In the genomic region with DNA sequence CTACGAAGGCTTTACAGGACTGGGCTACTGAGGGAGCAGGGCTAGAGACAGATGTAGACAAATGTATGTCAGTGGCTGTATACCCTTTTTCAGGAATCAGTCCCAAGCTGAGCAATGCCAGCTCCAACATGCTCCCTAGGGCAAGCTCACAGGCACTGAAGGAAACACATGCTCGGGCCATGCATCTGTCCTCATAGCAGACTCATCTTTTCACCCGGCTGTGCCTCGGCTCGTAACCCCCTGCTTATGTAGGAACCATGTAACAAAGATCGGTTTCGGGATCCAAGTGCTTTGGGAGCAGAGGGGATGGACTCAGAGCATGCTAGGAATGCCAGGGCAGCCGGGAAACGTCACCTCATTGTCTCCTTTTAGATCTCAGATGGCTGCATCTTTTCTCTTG, we compare ENCODE assay signal across 26 mouse cellular contexts.
"Had no signal": no experiment of that assay in that cellular context is flagged by ENCODE, and none has a peak within 500 bp of the region (broad histone marks: within the 10 kb centered on the region; RNA-seq: fewer than 3 reads in every experiment).

No protein-coding gene starts in this region.

- DNase-seq: gastrocnemius, adult 2 months; gastrocnemius, postnatal 10 days; gastrocnemius, postnatal 25 days; heart, adult 18-20 months; heart, postnatal 10 days; heart, postnatal 4 days; kidney, adult 2 months; kidney, adult 9 months; kidney, postnatal 10 days; kidney, postnatal 25 days; kidney, postnatal 4 days; liver had no signal

- H3K27me3 ChIP-seq: heart, embryonic 12.5 days; hindbrain, embryonic 12.5 days; intestine, embryonic 15.5 days; kidney, embryonic 15.5 days; limb, embryonic 12.5 days had no signal

- H3K4me3 ChIP-seq: gastrocnemius, adult 2 months; heart, embryonic 12.5 days; hindbrain, embryonic 10.5 days; hindbrain, embryonic 12.5 days; intestine, embryonic 15.5 days; kidney, embryonic 15.5 days; layer of hippocampus, adult 2 months; left cerebral cortex, adult 2 months; limb, embryonic 10.5 days; limb, embryonic 12.5 days had no signal

- H3K27ac ChIP-seq: gastrocnemius, adult 2 months; hindbrain, embryonic 10.5 days; hindbrain, embryonic 12.5 days; hindbrain, embryonic 14.5 days; intestine, embryonic 15.5 days; kidney, embryonic 15.5 days; layer of hippocampus, adult 2 months; left cerebral cortex, adult 2 months; limb, embryonic 10.5 days; limb, embryonic 12.5 days had no signal

- H3K9ac ChIP-seq: heart, embryonic 12.5 days; hindbrain, embryonic 12.5 days; hindbrain, embryonic 14.5 days; intestine, embryonic 15.5 days; kidney, embryonic 15.5 days; limb, embryonic 12.5 days had no signal

- H3K9me3 ChIP-seq: heart, embryonic 12.5 days; hindbrain, embryonic 10.5 days; hindbrain, embryonic 12.5 days; intestine, embryonic 15.5 days; kidney, embryonic 15.5 days; limb, embryonic 10.5 days; limb, embryonic 12.5 days had no signal

- H3K4me2 ChIP-seq: heart, embryonic 12.5 days; hindbrain, embryonic 12.5 days; hindbrain, embryonic 14.5 days; intestine, embryonic 15.5 days; kidney, embryonic 15.5 days; limb, embryonic 12.5 days; liver, embryonic 11.5 days had no signal

- H3K4me1 ChIP-seq: hindbrain, embryonic 12.5 days; intestine, embryonic 15.5 days; limb, embryonic 10.5 days; limb, embryonic 12.5 days had no signal

- H3K36me3 ChIP-seq: heart, embryonic 12.5 days; hindbrain, embryonic 10.5 days; hindbrain, embryonic 12.5 days; intestine, embryonic 15.5 days; kidney, embryonic 15.5 days; limb, embryonic 10.5 days; limb, embryonic 12.5 days had no signal

- ATAC-seq: hindbrain, embryonic 16.5 days; inflammation-experienced regulatory T-cells, adult 6 months; intestine, embryonic 15.5 days; intestine, postnatal 0 days had no signal
